Mouse (Mus musculus) lung, postnatal 14 days (tissue): ENCODE measurements at regions not wholly inside any gene's neighbourhood (a gene's known extent, or its start where the extent isn't known, plus 50 kb on each side); places are given as distances from the start of the nearest gene placed in this dataset.

Source experiments
- DNase-seq: peaks from one replicate; pipeline ENCODE4 v3.0.0; 2021

- DNase-seq, result no peak
Observed at GRCm38 (mm10) chr6:94957172-94957668, 159.8 kb upstream of the Kbtbd8 start.

- no peak for DNase-seq
Observed at GRCm38 (mm10) chr6:94954580-94954979, 162.5 kb upstream of the Kbtbd8 start.

GRCm38 (mm10) chr6:94953658-94954057 lies 163.4 kb upstream of the Kbtbd8 start:
- DNase-seq, result no peak

GRCm38 (mm10) chr6:94951971-94952768 lies 164.9 kb upstream of the Kbtbd8 start:
- no peak for DNase-seq

GRCm38 (mm10) chr6:94950944-94951343 lies 166.1 kb upstream of the Kbtbd8 start:
- no peak for DNase-seq

- no peak for DNase-seq
Observed at GRCm38 (mm10) chr6:94950319-94950718, 166.7 kb upstream of the Kbtbd8 start.

GRCm38 (mm10) chr6:94946352-94946900 lies 170.6 kb upstream of the Kbtbd8 start:
- DNase-seq, result no peak

- no peak for DNase-seq
Observed at GRCm38 (mm10) chr6:94945715-94946114, 171.3 kb upstream of the Kbtbd8 start.

- no peak for DNase-seq
Observed at GRCm38 (mm10) chr6:94944196-94944595, 172.8 kb upstream of the Kbtbd8 start.

- no peak for DNase-seq
Observed at GRCm38 (mm10) chr6:94938949-94939348, 178.1 kb upstream of the Kbtbd8 start.

- no peak for DNase-seq
Observed at GRCm38 (mm10) chr6:94936206-94936605, 180.8 kb upstream of the Kbtbd8 start.

GRCm38 (mm10) chr6:94935706-94936105 lies 181.3 kb upstream of the Kbtbd8 start:
- DNase-seq, result no peak

GRCm38 (mm10) chr6:94927811-94928210 lies 189.2 kb upstream of the Kbtbd8 start:
- DNase-seq, result no peak

GRCm38 (mm10) chr6:94926652-94927211 lies 190.3 kb upstream of the Kbtbd8 start:
- no peak for DNase-seq

- DNase-seq, result no peak
Observed at GRCm38 (mm10) chr6:94925408-94925807, 191.6 kb upstream of the Kbtbd8 start.

GRCm38 (mm10) chr6:94924338-94925039 lies 192.6 kb upstream of the Kbtbd8 start:
- no peak for DNase-seq

- no peak for DNase-seq
Observed at GRCm38 (mm10) chr6:94921741-94922140, 195.3 kb upstream of the Kbtbd8 start.

GRCm38 (mm10) chr6:94920770-94921169 lies 196.3 kb upstream of the Kbtbd8 start:
- DNase-seq, result no peak

- no peak for DNase-seq
Observed at GRCm38 (mm10) chr6:94919194-94919743, 197.8 kb upstream of the Kbtbd8 start.

- DNase-seq, result peak; percentile 45
Observed at GRCm38 (mm10) chr6:94915842-94916620, 201.0 kb upstream of the Kbtbd8 start.

GRCm38 (mm10) chr6:94911836-94912235 lies 205.2 kb upstream of the Kbtbd8 start:
- DNase-seq, result no peak

GRCm38 (mm10) chr6:94911374-94911773 lies 205.7 kb upstream of the Kbtbd8 start:
- DNase-seq, result no peak
